In genomic region chr4:120716141-120716571, GRCm38 (mm10) we compare ENCODE assay signal across 8 mouse cellular contexts. TPM values are rescaled to one million over a fixed set of nuclear protein-coding genes. Genes with fewer than 3 reads are reported as not detected.
DNase-seq lines count a peak whose midpoint lies in the region; ATAC-seq lines count a peak whose summit lies in the region.

No protein-coding gene starts in this region.

- H3K27ac ChIP-seq in heart, embryonic 12.5 days (ENCODE audit: poor library complexity, severe bottlenecking): no peak overlapping the region
- H3K27ac ChIP-seq in kidney, embryonic 14.5 days (ENCODE audit: low read depth, low read length): no peak overlapping the region

- H3K9ac ChIP-seq in heart, embryonic 12.5 days: no peak overlapping the region
- H3K9ac ChIP-seq in kidney, embryonic 14.5 days (ENCODE audit: low read depth, low read length): no peak overlapping the region

- DNase-seq in right cerebral cortex, postnatal 25 days: peak; percentile 32
- no peak for DNase-seq in right cerebral cortex, adult 2 months (ENCODE audit: low spot score in 2 of 2)
- DNase-seq in c-Kit-positive CD71-positive TER-119-negative erythroid progenitor cells, embryonic 14.5 days (ENCODE audit: low read depth): peak; percentile 61
- peak; percentile 84 for DNase-seq in lung, postnatal 10 days
- peak; percentile 47 for DNase-seq in right cerebral cortex, postnatal 4 days
- no peak for DNase-seq in ovary, adult 18-20 months (ENCODE audit: low spot score)

- peak; percentile 90 for ATAC-seq in heart, embryonic 12.5 days (ENCODE audit: insufficient number of reproducible peaks, low FRiP score)
- peak; percentile 74 for ATAC-seq in kidney, embryonic 14.5 days (ENCODE audit: low FRiP score, low TSS enrichment)

- peak overlapping the region; percentile 73 for H3K4me2 ChIP-seq in heart, embryonic 12.5 days
- peak overlapping the region; percentile 77 for H3K4me2 ChIP-seq in kidney, embryonic 14.5 days (replicated peaks; ENCODE audit: low read depth, low read length)

- peaks cover 60% of the 10 kb centered on the region for H3K27me3 ChIP-seq in heart, embryonic 12.5 days (replicated peaks)
- H3K27me3 ChIP-seq in kidney, embryonic 14.5 days (ENCODE audit: control insufficient read depth, insufficient read depth, low read length): peaks cover 6% of the 10 kb centered on the region; the same call in 1 of the 2 replicates

- 2% methylated on average over 12 of the region's 12 CpGs for WGBS in heart, embryonic 12.5 days
- WGBS in kidney, embryonic 14.5 days: under 1% methylated on average over 12 of the region's 12 CpGs

- peaks cover 8% of the 10 kb centered on the region for H3K4me1 ChIP-seq in heart, embryonic 12.5 days (replicated peaks)
- 0 out of 2 replicates have a peak, but pooled peaks cover 8% of the 10 kb centered on the region for H3K4me1 ChIP-seq in kidney, embryonic 14.5 days (ENCODE audit: control insufficient read depth, insufficient read depth, low read length)

- H3K4me3 ChIP-seq in heart, embryonic 12.5 days: peak overlapping the region; percentile 40
- H3K4me3 ChIP-seq in kidney, embryonic 14.5 days (ENCODE audit: low read length): peak overlapping the region; percentile 29

- no peaks in the 10 kb centered on the region for H3K36me3 ChIP-seq in heart, embryonic 12.5 days
- H3K36me3 ChIP-seq in kidney, embryonic 14.5 days (ENCODE audit: control insufficient read depth, insufficient read depth, low read length): no peaks in the 10 kb centered on the region

- H3K9me3 ChIP-seq in heart, embryonic 12.5 days (replicated peaks): no peaks in the 10 kb centered on the region
- no peaks in the 10 kb centered on the region for H3K9me3 ChIP-seq in kidney, embryonic 14.5 days (ENCODE audit: control insufficient read depth, low read length)

RNA-seq across cellular contexts. Expression of gene Kcnq4, which starts 32.3 kb away (rescaled TPM):
- polyA plus RNA-seq in heart, embryonic 12.5 days (2016; fragmentation: Nextera tagmentation; extraction: Ambion mirVana): 0.89 and 0.95 TPM in 2 replicates
- polyA plus RNA-seq in kidney, embryonic 14.5 days (2014; fragmentation: Nextera tagmentation; extraction: Ambion mirVana): 0.51 and 0.73 TPM in 2 replicates

RNA-seq across cellular contexts. Expression of gene Cited4, which starts 49.8 kb away (rescaled TPM):
- polyA plus RNA-seq in heart, embryonic 12.5 days (2016; fragmentation: Nextera tagmentation; extraction: Ambion mirVana): 41.2 and 43.6 TPM in 2 replicates
- 9.3 and 11.0 TPM in 2 replicates for polyA plus RNA-seq in kidney, embryonic 14.5 days (2014; fragmentation: Nextera tagmentation; extraction: Ambion mirVana)

Comparison
In these comparisons a context has a peak if more than half of its experiments do, and no peak if none do; other contexts are left out.
1. DNase-seq: peak in right cerebral cortex, postnatal 25 days (single experiment), c-Kit-positive CD71-positive TER-119-negative erythroid progenitor cells, embryonic 14.5 days (single experiment), lung, postnatal 10 days (single experiment) and right cerebral cortex, postnatal 4 days (single experiment); none in right cerebral cortex, adult 2 months (0 of 2) and ovary, adult 18-20 months (single experiment).